Mouse (Mus musculus): Measurements from ENCODE around the gene Svbp.
A peak's percentile ranks its signal among the peaks of the same experiment; 100 is the strongest.

Gene Svbp

DNA sequence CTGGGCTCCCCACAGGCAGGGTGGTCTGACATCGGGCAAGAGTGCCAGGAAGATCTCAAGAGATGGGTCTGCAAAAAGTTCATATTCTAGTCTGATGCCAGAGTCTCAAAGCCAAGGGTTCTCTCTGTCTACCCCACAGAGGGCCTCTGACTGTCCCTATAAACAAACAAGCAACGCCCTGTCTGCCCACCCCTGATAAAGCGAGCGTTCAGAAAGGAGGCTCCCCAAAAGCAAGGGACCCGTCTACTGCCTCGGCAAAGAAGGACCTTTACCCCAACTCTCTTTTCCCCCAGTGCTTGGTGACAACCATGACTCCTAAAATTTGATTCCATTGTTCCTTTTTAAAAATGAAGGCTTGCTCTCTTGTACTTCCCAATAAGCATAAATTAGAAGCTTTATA is 5.2 kb upstream of the Svbp start, which contains the start of gene Ermap:
Gene Ermap (minus strand): TSS at position 148 of the 400 bp plus-strand sequence.
- DNase-seq (ENCODE audit: extremely low read depth, low read depth, low spot score) = no peak

DNA sequence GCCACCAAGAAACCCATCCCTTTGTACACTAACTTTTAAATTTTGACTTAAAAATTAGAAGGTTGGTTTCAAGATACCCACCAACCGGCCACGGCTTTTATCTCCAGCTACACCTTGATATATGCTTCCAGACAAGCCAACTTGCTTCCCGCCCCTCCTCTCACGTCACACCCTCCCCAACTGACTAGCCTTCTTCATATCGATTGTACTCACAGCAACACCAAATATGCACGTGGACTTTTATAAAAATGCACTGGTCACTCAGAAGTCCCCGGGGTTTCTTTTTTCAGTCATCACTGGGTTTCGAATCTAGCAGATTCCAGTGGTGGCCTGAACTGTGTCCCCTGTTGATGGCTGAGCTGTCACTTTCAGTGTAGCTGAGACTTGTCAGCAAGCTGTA is 4.5 kb upstream of the Svbp start:
- DNase-seq (ENCODE audit: extremely low read depth, low read depth, low spot score) = no peak

DNA sequence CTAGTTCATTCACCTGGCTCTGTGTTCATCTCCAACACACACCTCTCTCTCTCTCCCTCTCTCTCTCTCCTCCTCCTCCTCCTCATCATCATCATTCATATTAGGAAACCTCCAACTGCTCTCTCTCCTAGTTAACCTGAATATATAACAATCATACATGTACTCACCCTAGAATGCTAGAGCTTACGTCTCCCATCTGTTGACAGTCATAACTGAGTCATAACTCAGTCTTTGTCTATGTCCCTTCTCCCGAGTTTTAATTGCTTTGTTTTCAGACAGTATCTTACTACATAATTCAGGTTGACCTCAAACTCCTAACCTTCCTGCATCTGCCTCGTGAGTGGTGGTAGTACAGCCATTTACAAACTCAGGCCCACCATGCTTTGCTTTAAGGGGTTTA is 3.8 kb upstream of the Svbp start:
- no peak for DNase-seq (ENCODE audit: extremely low read depth, low read depth, low spot score)

DNA sequence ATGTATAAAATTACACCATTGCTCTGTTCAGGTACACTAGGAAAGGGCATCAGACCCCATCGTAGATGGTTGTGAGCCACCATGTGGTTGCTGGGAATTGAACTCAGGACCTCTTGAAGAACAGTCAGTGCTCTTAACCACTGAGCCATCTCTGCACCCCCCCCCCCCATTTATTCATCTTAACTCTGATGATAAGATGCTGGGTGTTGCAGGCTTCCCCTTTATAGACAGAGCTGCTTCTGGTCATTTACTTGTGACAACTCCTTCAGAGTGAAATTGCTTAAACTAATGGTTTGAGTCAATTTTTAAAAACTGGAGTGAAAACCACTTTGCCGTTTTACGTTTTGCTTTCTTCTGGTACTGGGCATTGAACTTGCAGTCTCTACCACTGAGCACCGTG is 2.3 kb upstream of the Svbp start:
- no peak for DNase-seq (ENCODE audit: extremely low read depth, low read depth, low spot score)

DNA sequence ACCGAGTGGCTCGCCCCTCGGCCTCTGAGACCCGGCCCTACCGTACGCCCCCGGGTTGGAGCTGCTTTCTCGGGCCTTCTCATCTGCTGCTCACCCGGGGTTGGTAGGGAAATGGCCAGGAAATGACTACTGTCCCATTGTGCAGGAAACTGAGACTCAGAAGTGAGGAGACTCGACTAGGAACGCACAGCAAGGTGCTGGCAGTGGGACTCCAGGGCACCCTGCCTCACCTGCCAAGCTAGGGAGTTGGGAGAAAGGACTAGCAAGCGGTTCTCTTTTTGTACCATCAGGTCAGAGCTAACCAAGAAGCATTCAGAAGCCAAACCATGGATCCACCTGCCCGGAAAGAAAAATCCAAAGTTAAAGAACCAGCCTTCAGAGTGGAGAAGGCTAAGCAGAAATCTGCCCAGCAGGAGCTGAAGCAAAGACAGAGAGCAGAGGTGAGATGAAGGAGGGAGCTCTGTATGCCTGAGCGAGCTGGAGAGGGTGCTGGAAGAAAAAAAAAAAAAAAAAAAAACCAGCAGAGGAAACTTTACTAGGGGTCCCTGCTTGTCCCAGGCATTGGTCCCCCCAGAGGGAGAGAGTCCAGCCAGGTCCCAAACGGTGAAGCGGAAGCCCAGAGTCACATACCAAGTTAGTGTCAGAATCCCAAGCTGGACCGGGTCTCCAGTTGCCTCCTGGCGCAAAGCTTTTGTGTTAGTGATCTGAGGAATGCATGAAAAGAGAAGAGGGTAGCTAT is 645 bp downstream of the Svbp start:
- DNase-seq (ENCODE audit: extremely low read depth, low read depth, low spot score) = no peak

DNA sequence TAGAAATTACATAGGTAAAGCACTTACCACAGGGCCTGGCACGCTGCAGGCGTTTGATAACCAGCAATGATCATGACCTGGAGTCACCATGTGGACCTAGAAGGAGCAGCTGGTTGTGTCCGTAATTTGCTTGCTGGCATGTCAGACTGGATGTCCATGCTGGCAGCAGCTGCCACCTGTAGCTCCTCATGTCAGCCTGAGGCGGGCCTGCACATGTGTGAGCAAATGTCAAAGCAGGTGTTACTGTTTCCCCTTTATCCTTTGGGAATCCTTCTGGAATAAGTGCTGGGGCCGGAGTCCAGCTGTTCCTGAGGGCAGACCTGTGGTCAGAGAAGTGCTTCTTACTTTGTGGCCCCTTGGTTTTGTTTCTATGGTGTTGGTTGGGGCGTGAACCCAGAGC is 3.0 kb downstream of the Svbp start:
- no peak for DNase-seq (ENCODE audit: extremely low read depth, low read depth, low spot score)

DNA sequence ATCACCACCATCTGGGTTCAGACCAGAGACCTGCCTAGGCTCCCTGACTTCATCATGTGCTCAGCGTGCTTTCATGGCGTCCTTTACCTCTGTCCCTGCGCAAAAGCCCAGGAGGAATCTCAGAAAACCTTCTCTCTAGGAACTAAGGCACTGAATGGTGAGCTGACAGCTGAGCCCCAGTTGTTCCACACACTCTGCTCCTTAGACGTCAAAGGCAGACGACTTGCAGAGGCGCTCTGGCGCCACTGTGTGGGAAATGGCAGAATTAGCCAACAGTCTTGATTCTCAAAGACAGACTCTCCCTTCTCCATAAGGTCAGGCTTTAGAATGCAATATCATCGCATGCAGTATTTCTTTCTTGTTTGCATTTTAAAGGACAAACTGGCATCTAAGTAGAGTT is 9.6 kb downstream of the Svbp start:
- DNase-seq (ENCODE audit: extremely low read depth, low read depth, low spot score) = no peak

DNA sequence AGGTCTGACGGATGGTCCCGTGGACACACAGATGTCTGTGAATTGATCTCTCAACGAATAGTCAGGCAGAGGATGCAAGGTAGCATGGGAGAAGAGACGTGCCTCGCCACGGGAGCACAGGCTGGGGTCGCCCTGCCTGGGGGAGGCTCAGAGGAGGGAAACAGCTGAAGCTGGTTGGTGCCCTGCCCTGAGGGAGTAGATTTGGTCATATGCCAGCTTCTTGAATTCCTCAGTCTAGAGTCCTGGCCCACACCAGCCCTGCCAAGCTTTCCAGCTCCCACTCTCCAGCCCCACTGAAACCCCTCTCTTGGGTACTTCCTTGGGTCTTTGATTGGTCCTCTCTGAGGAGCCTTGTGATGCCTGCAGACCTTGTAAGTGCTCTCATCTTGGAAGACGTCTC is 21.6 kb downstream of the Svbp start:
- no peak for DNase-seq (ENCODE audit: extremely low read depth, low read depth, low spot score)

DNA sequence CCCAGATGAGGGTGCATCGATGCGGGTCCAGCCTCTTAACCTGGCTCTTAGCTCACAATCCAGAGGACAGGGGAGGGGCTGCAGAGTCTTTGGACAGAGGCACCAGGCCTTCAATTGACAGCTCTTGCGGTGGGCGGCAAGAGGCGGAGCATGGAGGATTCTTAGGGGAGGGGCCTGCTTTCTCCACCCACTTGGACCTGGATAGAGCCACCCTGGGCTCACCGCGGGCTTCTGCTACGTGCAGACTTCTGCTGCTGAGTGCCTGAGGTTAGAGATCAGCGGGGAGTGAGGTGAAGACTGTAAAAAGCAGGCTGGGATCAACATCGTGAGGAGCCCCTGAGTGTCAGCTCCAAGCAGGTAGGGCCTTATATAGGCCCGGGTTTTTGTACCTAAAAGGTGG is 23.1 kb downstream of the Svbp start, which contains the start of gene Tmem269:
Gene Tmem269 (minus strand): TSS at position 49 of the 400 bp plus-strand sequence.
- no peak for DNase-seq (ENCODE audit: extremely low read depth, low read depth, low spot score)

DNA sequence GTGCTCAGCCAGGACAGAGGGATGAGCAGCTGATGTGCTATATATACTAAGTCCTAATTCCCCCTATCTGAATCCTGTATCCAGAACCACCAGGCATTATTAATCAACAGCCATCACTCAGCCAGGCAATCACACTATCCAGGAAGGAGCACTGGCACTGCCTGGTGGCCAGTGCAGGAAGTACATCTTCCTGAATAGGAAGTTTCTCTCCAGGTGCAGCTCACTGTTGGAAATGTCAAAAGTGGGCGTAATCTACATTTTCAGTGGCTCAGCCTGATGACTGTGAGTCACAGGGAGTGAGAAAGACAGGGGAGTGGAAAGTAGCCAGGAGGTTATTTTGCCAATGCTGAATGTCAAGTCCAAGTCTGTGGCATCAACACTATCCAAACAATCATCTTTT is 28.6 kb downstream of the Svbp start:
- no peak for DNase-seq (ENCODE audit: extremely low read depth, low read depth, low spot score)

DNA sequence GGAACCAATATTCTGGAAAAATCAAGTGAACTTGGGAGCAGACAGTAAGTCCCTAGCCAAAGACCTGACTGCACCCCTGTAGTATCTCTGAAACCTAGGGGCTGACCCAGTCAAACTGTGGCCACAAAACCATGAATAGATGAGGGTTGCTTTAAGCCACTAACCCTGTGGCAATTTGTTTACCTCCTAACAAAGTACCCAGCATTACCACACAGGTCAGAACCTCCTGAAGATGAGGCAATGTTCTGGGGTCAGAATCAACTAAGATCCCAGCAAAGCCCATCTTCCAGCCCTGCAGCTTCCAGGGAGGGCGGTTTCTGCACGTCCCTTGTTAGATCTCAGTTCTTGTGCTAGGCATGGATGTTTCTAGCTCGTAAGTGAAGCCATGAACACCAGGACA is 29.4 kb downstream of the Svbp start:
- no peak for DNase-seq (ENCODE audit: extremely low read depth, low read depth, low spot score)

DNA sequence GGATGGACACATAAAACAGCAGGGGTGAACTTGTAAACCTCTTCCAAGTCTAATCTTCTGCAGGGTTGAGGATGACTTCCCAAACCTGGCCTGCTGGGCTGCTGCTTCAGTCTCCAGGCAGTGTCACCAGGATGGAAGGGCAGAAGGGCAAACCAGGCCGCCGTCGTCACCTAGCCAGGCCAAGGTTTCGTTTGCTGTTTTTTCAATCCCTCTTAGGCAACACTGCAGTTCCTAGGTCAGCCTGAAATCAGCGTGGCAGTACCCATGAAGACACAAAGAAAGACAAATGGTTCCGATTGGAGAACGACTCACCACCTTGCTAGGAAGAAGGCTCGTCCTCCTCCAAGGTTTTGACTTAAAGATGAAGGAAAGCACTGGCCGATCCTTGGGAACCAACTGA is 30.6 kb downstream of the Svbp start:
- no peak for DNase-seq (ENCODE audit: extremely low read depth, low read depth, low spot score)

DNA sequence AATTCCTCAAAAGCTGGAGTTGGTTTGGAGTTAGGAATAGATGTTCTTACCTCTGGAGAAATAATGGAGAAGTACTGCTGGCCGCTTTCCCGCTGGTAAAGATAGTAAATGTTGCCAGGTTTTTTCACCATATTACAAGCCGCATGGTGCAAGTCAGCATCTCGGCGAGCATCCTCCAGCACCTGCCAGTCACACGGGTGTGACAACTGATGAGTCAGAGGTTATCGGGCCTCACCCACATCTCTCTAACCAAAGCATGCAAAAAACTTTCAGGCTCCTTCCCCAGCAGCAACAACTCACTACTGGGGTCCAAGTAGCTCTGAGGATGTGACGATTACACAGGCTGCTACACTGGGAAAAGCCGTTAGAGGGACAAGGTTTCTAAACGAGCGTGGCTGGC is 31.6 kb downstream of the Svbp start:
- no peak for DNase-seq (ENCODE audit: extremely low read depth, low read depth, low spot score)

DNA sequence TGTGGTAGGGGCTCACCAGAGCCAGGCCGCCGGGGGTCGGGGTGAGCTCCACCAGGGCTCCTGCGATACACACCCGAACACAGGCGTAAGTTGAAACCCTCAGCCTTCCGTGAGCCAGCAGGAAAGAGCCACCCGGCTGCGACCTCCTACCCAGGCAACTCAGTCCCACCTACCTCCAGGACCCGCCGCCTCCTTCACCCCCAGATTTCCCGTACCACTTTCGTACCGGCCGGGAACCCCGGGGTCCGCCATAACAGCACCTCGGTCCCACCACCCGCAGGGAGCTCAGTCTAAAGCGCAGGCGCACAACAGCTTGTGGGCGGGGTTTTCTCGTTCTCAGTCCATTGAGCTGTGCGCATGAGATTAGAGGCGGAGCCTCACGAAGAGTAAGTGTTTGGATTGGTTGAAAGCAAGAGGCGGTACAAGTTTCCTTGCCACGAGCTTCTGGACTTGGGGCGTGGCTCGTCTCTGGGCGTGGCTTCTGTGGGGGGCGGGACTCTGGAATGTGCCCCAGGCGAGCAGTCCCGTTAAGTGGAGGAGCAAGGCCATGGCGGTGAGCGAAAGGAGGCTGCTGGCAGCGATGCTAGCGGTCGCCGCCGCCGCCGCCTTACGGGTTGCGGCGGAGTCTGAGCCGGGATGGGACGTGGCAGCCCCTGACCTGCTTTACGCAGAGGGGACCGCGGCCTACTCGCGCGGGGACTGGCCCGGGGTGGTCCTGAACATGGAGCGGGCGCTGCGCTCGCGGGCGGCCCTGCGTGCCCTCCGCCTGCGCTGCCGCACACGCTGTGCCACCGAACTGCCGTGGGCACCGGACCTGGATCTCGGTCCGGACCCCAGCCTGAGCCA is 37.5 kb downstream of the Svbp start, which contains the start of the genes AU022252 and P3h1:
Gene AU022252 (minus strand): TSS at position 303 of the 846 bp plus-strand sequence.
Gene P3h1 (plus strand): TSS at position 506 of the 846 bp plus-strand sequence.
- DNase-seq (ENCODE audit: extremely low read depth, low read depth, low spot score) = peak; percentile 83

DNA sequence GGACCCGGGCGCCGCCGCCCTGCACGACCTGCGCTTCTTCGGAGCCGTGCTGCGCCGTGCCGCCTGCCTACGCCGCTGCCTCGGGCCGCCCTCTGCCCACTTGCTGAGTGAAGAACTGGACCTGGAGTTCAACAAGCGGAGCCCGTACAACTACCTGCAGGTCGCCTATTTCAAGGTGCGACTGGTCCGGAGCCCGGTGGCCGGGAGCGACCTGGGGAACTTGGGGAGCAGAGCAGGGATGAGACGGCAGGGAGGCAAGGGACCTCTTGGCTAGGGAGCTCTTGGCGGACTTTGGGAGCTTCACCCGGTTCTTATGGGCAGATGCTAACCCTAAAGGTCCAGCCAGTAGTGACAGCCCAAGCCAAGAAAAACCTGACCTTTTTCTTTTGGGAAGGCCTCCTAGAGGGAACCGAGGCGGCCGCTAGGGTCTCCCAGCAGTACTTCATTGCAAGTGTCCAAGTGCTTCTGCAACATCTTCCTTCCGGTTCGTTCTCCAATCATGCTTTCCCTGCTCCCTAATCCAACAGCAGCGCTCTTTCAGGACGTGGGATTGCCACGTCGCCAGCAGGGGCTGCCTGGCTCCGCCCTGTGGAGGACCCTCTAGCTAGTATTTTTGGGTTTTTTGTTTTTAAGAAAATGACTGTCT is 38.3 kb downstream of the Svbp start:
- no peak for DNase-seq (ENCODE audit: extremely low read depth, low read depth, low spot score)

DNA sequence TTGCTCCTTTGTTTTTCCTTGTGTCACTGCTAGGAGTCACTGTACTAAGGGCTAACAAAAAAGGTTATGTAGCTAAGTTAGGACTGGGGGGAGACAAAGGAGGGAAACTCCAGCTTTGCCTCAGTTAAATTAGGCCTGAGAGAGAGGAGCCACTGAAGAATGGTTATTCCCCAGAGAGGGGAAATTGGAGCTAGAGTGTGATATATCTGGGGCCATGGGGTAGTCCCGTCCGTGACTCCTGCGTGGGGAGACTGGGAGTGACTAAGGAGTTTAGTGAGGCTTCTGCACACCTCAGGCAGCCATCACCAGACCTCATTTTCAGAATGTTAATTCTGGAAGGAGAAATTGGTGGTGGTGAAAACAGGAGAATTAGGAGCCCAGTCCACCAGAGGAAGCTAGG is 39.2 kb downstream of the Svbp start:
- no peak for DNase-seq (ENCODE audit: extremely low read depth, low read depth, low spot score)

DNA sequence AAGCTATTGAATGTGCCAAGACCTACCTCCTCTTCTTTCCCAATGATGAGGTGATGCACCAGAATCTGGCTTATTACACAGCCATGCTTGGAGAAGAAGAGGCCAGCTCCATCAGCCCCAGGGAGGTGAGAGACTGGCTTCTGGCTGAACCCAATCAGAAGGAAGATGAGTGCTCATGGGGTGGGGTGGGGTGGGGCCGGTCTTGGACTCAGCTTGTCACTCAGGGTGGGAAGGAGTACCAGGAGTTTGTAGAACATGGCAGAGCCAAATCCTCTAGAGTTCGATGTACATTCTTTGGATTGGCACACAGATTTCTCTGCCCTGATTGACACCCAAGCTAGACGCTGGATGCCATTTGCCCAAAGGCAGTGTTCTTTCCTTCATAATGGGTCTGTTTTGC is 43.6 kb downstream of the Svbp start:
- no peak for DNase-seq (ENCODE audit: extremely low read depth, low read depth, low spot score)

DNA sequence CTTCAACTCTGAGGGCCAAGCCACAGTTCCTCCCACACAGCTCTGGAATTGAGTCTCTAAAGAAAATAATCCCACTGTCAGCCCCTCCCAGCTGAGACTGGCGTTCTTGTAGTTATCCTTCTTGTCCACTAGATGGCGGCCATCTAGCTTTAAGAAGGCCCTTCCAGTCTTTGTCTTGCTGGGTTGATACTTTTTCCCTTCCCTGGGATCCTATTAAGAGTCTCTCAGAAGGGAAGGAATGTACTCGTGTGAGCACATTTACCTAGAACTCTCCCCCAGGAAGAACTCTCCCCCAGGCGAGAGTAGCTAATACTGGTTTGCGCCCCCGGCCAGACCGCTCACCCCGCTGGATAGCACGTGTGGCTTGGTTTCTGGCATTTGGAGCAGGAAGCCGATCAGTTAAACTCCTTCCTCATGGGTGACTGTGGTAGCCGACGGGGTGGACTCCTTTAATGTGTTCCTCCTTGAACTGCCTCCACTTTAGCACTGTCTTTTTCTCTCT is 44.1 kb downstream of the Svbp start:
- DNase-seq (ENCODE audit: extremely low read depth, low read depth, low spot score) = no peak

DNA sequence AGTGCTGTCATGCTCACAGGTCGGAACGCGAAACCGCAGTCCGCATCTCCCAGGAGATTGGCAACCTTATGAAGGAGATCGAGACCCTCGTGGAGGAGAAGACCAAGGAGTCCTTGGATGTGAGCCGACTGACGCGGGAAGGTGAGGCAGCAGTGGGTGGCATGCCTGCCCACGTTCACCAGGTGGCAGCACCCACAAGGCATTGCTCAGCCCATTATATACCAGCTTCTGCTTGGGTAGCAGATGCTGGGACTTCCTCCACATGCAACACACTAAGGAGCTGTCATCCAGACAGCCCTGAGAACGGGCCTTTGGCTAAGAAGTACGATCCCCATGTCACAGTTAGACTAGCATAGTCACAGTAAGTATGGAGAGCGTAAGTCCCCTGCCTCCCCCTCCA is 46.6 kb downstream of the Svbp start:
- DNase-seq (ENCODE audit: extremely low read depth, low read depth, low spot score) = no peak

DNA sequence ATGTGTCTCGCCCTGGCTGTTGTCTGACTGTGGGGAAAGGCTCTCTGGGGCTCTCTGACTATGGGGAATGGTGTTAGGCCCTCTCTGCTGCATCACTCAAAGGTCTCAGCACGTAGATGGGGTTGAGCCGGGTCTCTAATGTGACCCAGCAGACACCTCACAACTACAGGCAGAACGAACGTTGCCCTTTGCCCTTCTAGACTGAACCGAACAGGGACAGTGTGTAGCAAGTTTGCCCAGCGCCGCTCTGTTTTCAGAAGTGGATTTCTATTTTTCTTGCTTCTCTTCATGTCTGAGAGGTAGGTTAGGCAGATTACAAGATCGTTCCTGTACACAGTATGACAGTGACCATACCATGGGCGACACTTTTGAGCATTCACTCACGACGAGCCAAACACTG is 47.5 kb downstream of the Svbp start:
- DNase-seq (ENCODE audit: extremely low read depth, low read depth, low spot score) = no peak

DNA sequence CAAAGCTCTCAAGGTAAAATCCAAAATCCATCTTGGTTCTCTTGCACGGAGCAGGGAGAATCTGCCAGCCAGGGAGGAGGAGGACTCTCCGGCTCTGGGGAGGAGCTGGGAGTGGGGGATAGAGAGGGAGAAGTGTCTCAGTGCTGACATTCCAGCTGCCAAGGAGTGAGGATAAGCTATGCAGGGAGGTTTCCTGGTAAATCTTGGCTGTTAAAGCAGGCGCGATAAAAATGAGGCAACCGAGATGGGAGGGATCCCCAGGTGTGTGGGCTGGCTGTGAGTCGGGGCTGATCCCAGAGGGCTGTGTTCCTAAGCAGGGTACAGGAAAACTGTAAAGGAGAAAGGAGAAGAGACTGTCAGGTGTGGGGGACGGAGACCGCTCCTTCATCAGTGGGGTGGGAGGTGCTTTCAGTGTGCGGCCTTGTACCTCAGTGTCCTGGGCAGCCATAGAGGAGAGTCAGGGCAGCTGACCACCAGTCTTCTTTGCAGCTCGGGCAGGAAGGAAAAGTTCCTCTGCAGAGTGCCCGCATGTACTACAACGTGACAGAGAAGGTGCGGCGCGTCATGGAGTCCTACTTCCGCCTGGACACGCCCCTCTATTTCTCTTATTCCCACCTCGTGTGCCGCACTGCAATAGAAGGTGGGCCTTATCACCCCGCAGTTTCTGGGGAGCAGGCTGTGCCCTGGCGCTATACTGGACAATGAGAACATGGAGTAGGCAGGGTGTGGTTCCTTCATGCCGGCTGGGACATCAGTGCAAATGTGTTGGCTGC is 49.5 kb downstream of the Svbp start:
- DNase-seq (ENCODE audit: extremely low read depth, low read depth, low spot score) = no peak
